Mouse (Mus musculus) bone marrow, adult 2 months (tissue): Measurements from ENCODE around the gene Shisa2. TPM values are rescaled to one million over a fixed set of nuclear protein-coding genes. Genes with fewer than 3 reads are reported as not detected.
"Not testable (repeated sequence)": the region's sequence is repeated elsewhere in the genome, so short reads cannot be mapped to it uniquely, and the experiment has no call there.

ENCODE experiments used
- H3K27ac ChIP-seq: fragments of 200-500 bp; 2 replicates; pipeline ENCODE4 v1.5.1; 2012; ENCODE audit warnings: low read depth, mild to moderate bottlenecking, control low read depth, inconsistent platforms, low read length; ENCODE audit not compliant: control insufficient read depth, poor library complexity, insufficient read depth
- H3K4me1 ChIP-seq: fragments of 200-500 bp; 2 replicates; pipeline ENCODE4 v1.6.1; 2011; ENCODE audit warnings: low read length; ENCODE audit not compliant: control insufficient read depth, insufficient read depth
- H3K4me3 ChIP-seq: fragments of 200-500 bp; replicated peaks from 2 replicates; pipeline ENCODE3; 2011; ENCODE audit warnings: mild to moderate bottlenecking, low read depth, low read length, control low read depth; ENCODE audit not compliant: control insufficient read depth
- CTCF ChIP-seq: fragments of 200-500 bp; IDR thresholded peaks from 2 replicates; pipeline ENCODE4 v1.5.1; 2011; ENCODE audit warnings: low read length, control low read depth; ENCODE audit not compliant: control insufficient read depth, insufficient read depth
- POLR2A ChIP-seq: fragments of 200-500 bp; IDR thresholded peaks from 2 replicates; pipeline ENCODE4 v1.6.1; 2011; ENCODE audit warnings: low read depth, mild to moderate bottlenecking, control low read depth, low read length, borderline replicate concordance; ENCODE audit not compliant: control insufficient read depth
- WGBS: fragments of 180-500 bp; shearing (Covaris S2); methylation state at CpG from one replicate; pipeline ENCODE4 v1.1.7; 2018; 5-methylcytosine and 5-hydroxymethylcytosine counted together
- polyA plus RNA-seq: library from polyadenylated mRNA; stranded (reverse); fragments of >200 nt; gene quantifications from 2 replicates; pipeline ENCODE4 v1.2.4, GENCODE M21; 2011; ENCODE audit warnings: low replicate concordance; ENCODE audit not compliant: missing spikeins, insufficient read depth, insufficient read length

The Shisa2 gene
- polyA plus RNA-seq, 1 experiment, result not detected

- H3K27ac ChIP-seq, result no peak overlapping the region
- no peak overlapping the region for H3K4me3 ChIP-seq
- no peaks in the 10 kb centered on the region for H3K4me1 ChIP-seq
- WGBS, result 64% methylated on average over 5 of the region's 5 CpGs
- no peak for TF ChIP-seq POLR2A
- TF ChIP-seq CTCF, result no peak
Measured at GRCm38 (mm10) chr14:59604002-59604645, 21.0 kb upstream of the Shisa2 start.

GRCm38 (mm10) chr14:59605671-59606353 lies 19.3 kb upstream of the Shisa2 start:
- Histone ChIP-seq H3K4me3 (no peak overlapping the region), H3K4me1 (no peaks in the 10 kb centered on the region), H3K27ac (no peak overlapping the region)
- WGBS, result 20% methylated on average over 5 of the region's 5 CpGs
- no peak for TF ChIP-seq POLR2A
- TF ChIP-seq CTCF, result peak; percentile 56

GRCm38 (mm10) chr14:59607021-59607420 lies 18.1 kb upstream of the Shisa2 start:
- TF ChIP-seq CTCF (no peak), POLR2A (no peak)
- 16% methylated on average over 3 of the region's 3 CpGs for WGBS
- no peak overlapping the region for H3K27ac ChIP-seq
- H3K4me3 ChIP-seq, result no peak overlapping the region
- H3K4me1 ChIP-seq, result no peaks in the 10 kb centered on the region

GRCm38 (mm10) chr14:59612920-59613625 lies 12.0 kb upstream of the Shisa2 start:
- 51% methylated on average over 14 of the region's 14 CpGs for WGBS

GRCm38 (mm10) chr14:59614149-59614548 lies 11.0 kb upstream of the Shisa2 start:
- not testable (repeated sequence) for H3K4me3 ChIP-seq, H3K4me1 ChIP-seq, H3K27ac ChIP-seq
- 58% methylated on average over 3 of the region's 3 CpGs for WGBS

More at GRCm38 (mm10) chr14:59612920-59613625, 12.0 kb upstream of the Shisa2 start:
- peak; percentile 52 for TF ChIP-seq CTCF
- TF ChIP-seq POLR2A, result no peak
- no peak overlapping the region for H3K27ac ChIP-seq
- no peaks in the 10 kb centered on the region for H3K4me1 ChIP-seq
- H3K4me3 ChIP-seq, result no peak overlapping the region

GRCm38 (mm10) chr14:59616802-59617201 lies 8.3 kb upstream of the Shisa2 start:
- 85% methylated on average over 7 of the region's 7 CpGs for WGBS
- H3K27ac ChIP-seq, result no peak overlapping the region
- TF ChIP-seq CTCF, result no peak
- H3K4me3 ChIP-seq, result no peak overlapping the region
- no peaks in the 10 kb centered on the region for H3K4me1 ChIP-seq

GRCm38 (mm10) chr14:59624326-59624885 lies 702 bp upstream of the Shisa2 start:
- no peak for TF ChIP-seq POLR2A
- TF ChIP-seq CTCF, result no peak
- Histone ChIP-seq H3K4me3 (no peak overlapping the region), H3K4me1 (no peaks in the 10 kb centered on the region), H3K27ac (no peak overlapping the region)
- WGBS, result 66% methylated on average over 9 of the region's 9 CpGs

GRCm38 (mm10) chr14:59625806-59626364 lies 777 bp downstream of the Shisa2 start:
- no peaks in the 10 kb centered on the region for H3K4me1 ChIP-seq
- no peak for TF ChIP-seq CTCF
- no peak for TF ChIP-seq POLR2A
- no peak overlapping the region for H3K27ac ChIP-seq
- 1% methylated on average over 51 of the region's 51 CpGs for WGBS
- H3K4me3 ChIP-seq, result peak overlapping the region; percentile 3

- 58% methylated on average over 8 of the region's 8 CpGs for WGBS
Measured at GRCm38 (mm10) chr14:59626711-59627110, 1.6 kb downstream of the Shisa2 start.

More at GRCm38 (mm10) chr14:59626711-59627110, 1.6 kb downstream of the Shisa2 start:
- H3K4me1 ChIP-seq, result no peaks in the 10 kb centered on the region
- no peak overlapping the region for H3K4me3 ChIP-seq
- TF ChIP-seq CTCF (no peak), POLR2A (no peak)
- no peak overlapping the region for H3K27ac ChIP-seq
